Mouse (Mus musculus) neural tube, embryonic 12.5 days (tissue): ENCODE measurements around the gene Mif4gd. TPM values are rescaled to one million over a fixed set of nuclear protein-coding genes. Genes with fewer than 3 reads are reported as not detected.

Source experiments
- ATAC-seq: fragments of 200-750 bp; cut with Nextera tagmentation; 2 replicates; pipeline ENCODE4 v1.8.0; 2017; ENCODE audit warnings: low read depth, mild to moderate bottlenecking, moderate TSS enrichment, moderate library complexity; ENCODE audit not compliant: low FRiP score
- H3K27ac ChIP-seq: fragments of 300-500 bp; sonication (generic); 2 replicates; pipeline ENCODE4 v1.5.1; 2016
- H3K27me3 ChIP-seq: fragments of 300-500 bp; sonication (generic); replicated peaks from 2 replicates; pipeline ENCODE4 v1.6.1; 2016; ENCODE audit warnings: mild to moderate bottlenecking
- H3K36me3 ChIP-seq: fragments of 300-500 bp; sonication (generic); 2 replicates; pipeline ENCODE4 v1.6.1; 2016; ENCODE audit warnings: mild to moderate bottlenecking
- H3K4me1 ChIP-seq: fragments of 300-500 bp; sonication (generic); 2 replicates; pipeline ENCODE4 v1.6.1; 2016
- H3K4me2 ChIP-seq: fragments of 300-500 bp; sonication (generic); replicated peaks from 2 replicates; pipeline ENCODE4 v1.6.1; 2016; ENCODE audit warnings: mild to moderate bottlenecking
- H3K4me3 ChIP-seq: fragments of 300-500 bp; sonication (generic); 2 replicates; pipeline ENCODE4 v1.5.1; 2016
- H3K9ac ChIP-seq: fragments of 300-500 bp; sonication (generic); 2 replicates; pipeline ENCODE4 v1.6.1; 2016; ENCODE audit warnings: mild to moderate bottlenecking
- H3K9me3 ChIP-seq: fragments of 300-500 bp; sonication (generic); 2 replicates; pipeline ENCODE4 v1.6.1; 2016; ENCODE audit warnings: mild to moderate bottlenecking
- WGBS: fragments of 180-500 bp; shearing (Covaris S2); methylation state at CpG from one replicate; pipeline ENCODE4 v1.1.7; 2016; 5-methylcytosine and 5-hydroxymethylcytosine counted together
- polyA plus RNA-seq: library from polyadenylated mRNA; unstranded; fragments of >200 nt; fragmentation: Nextera tagmentation; extraction: Ambion mirVana; gene quantifications from 2 replicates; pipeline ENCODE4 v1.2.1, GENCODE M21; 2016

Gene Mif4gd
- polyA plus RNA-seq, 1 experiment from 2014 or later = 11.6 TPM

GRCm38 (mm10) chr11:115630532-115631504 lies 18.0 kb upstream of the Mif4gd start:
- H3K27me3 ChIP-seq = no peaks in the 10 kb centered on the region
- WGBS = 53% methylated on average over 16 of the region's 16 CpGs
- no peak for ATAC-seq
- no peaks in the 10 kb centered on the region for H3K9me3 ChIP-seq
- H3K4me3 ChIP-seq = no peak overlapping the region
- no peak overlapping the region for H3K4me2 ChIP-seq
- H3K4me1 ChIP-seq = peaks cover 11% of the 10 kb centered on the region; the same call in 1 of the 2 replicates
- H3K27ac ChIP-seq = no peak overlapping the region
- no peak overlapping the region for H3K9ac ChIP-seq
- H3K36me3 ChIP-seq = no peaks in the 10 kb centered on the region

DNA sequence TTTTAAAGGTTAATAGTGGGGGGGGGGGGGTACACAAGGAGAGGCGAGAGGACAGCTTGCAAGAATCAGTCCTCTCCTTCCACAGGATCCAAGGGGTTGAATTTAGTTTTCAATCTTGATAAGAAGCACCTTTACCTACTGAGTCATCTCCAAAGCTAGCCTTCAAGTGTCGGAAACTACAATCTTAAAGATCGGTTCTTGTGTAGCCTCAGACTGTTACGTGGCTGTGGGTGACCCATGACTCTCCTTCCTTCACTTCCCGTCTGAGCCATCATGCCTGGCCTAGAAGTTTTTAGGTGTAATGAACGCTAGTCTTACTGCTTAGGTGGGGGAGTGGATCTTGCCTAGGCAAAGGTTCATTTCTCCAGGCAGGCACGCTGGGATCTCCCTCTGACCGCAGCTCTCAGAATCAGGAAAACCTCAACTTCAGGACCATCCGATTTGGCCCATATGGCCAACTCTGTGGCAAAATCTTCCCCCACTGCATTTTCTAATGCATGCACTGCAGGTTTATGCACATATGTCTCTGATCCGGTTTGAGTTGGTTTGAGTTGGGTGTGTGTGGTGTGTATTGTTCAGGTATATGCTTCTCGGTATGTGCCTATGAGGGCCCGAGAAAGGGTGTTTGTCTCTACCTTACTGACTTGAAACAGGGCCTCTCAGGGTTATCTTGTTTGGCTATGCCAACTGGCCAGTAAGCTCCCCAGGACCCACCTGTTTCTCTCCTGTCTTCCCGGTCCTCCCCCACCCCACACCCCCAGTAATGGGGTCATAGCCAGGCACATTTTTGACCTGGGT lies 17.2 kb upstream of the Mif4gd start:
- no peaks in the 10 kb centered on the region for H3K27me3 ChIP-seq
- H3K9ac ChIP-seq = no peak overlapping the region
- H3K4me2 ChIP-seq = no peak overlapping the region
- no peaks in the 10 kb centered on the region for H3K9me3 ChIP-seq
- H3K36me3 ChIP-seq = no peaks in the 10 kb centered on the region
- peaks cover 11% of the 10 kb centered on the region; the same call in 1 of the 2 replicates for H3K4me1 ChIP-seq
- H3K27ac ChIP-seq = no peak overlapping the region
- 89% methylated on average over 13 of the region's 13 CpGs for WGBS
- no peak for ATAC-seq
- H3K4me3 ChIP-seq = no peak overlapping the region

DNA sequence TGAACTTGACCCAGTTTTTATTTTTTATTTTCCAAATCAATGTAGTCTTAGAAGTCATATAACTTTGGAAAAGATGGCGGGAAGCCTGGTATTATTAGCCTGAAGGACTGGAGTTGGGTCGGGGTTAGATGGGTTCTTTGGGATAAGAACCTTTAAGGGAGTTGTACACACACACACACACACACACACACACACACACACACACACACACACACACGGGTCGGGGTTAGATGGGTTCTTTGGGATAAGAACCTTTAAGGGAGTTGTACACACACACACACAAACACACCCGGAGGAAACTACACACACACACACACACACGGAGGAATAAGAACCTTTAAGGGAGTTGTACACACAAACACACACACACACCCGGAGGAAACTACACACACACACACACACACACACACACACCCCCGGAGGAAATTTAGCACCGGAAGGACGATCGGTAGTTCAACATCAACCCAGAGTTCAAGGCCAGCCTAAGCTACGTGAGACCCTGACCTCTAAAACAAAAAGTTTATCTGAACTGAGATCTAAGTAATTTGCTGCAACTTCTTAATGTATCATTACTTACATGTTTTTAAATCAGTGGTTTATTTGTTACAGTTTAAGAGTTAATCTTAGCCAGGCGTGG lies 15.8 kb upstream of the Mif4gd start:
- 57% methylated on average over 13 of the region's 13 CpGs for WGBS
- no peaks in the 10 kb centered on the region for H3K9me3 ChIP-seq
- peak; percentile 51 for ATAC-seq
- peaks cover 11% of the 10 kb centered on the region; the same call in 1 of the 2 replicates for H3K4me1 ChIP-seq
- H3K36me3 ChIP-seq = no peaks in the 10 kb centered on the region
- H3K4me3 ChIP-seq = peak overlapping the region; percentile 63
- no peak overlapping the region for H3K27ac ChIP-seq
- 0 out of 2 replicates have a peak overlapping the region, but pooled peaks have one; percentile 26 for H3K9ac ChIP-seq
- no peaks in the 10 kb centered on the region for H3K27me3 ChIP-seq
- peak overlapping the region; percentile 84 for H3K4me2 ChIP-seq

- Histone ChIP-seq H3K4me2 (peak within 1 kb of the TSS; percentile 84), H3K4me3 (peak within 1 kb of the TSS; percentile 63), H3K9me3 (no peaks in the 10 kb centered on the region), H3K27ac (no peak within 1 kb of the TSS), H3K9ac (peak within 1 kb of the TSS; percentile 64), H3K4me1 (peaks cover 11% of the 10 kb centered on the region; the same call in 1 of the 2 replicates), H3K36me3 (peaks cover 2% of the 10 kb centered on the region), H3K27me3 (no peaks in the 10 kb centered on the region)
- under 1% methylated on average over 47 of the region's 47 CpGs for WGBS
- ATAC-seq = peak; percentile 99
These were observed 15.1 kb upstream of the Mif4gd start, which contains the start of gene Slc25a19 for GRCm38 (mm10) chr11:115627705-115628464. TSS of gene Slc25a19 (minus strand) at chr11:115628295.

DNA sequence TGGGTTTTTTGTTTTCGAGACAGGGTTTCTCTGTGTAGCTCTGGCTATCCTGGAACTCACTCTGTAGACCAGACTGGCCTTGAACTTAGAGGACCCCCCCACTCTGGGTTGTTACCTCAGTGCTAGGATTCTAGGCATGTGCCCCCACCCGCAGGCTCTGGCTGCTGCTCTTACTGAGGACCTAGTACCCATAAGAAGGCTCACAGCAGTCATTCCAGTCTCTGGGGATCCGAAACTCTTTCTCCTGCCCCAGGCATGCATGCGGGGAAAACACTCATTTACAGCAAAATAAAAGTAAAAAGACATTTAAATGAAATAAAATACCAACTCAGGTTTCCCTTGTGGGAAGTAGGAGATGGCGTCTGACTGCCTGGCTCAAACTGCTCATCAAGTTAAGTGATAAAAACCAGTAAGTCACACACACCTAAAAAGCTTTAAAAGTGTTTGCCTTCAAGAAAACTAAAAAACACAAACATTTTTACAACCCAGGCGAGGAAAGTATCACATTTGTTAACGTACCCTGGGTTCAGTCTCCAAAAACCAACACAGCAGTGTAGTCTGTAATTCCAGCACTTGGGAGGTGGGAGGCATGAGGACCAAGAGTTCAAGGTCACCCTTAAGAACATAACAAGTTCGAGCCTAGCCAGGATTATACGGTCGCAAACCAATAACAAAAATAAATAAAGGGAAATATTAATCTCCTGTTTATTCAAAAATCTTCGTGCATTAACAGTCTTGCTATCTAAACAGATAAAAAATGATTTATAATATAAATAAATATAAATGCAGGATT lies 14.3 kb upstream of the Mif4gd start:
- no peaks in the 10 kb centered on the region for H3K9me3 ChIP-seq
- peak overlapping the region; percentile 64; the same call in 1 of the 2 replicates for H3K9ac ChIP-seq
- ATAC-seq = no peak
- no peak overlapping the region for H3K27ac ChIP-seq
- WGBS = 51% methylated on average over 11 of the region's 11 CpGs
- H3K36me3 ChIP-seq = peaks cover 10% of the 10 kb centered on the region
- H3K4me2 ChIP-seq = peak overlapping the region; percentile 84
- H3K4me3 ChIP-seq = peak overlapping the region; percentile 63
- peaks cover 11% of the 10 kb centered on the region; the same call in 1 of the 2 replicates for H3K4me1 ChIP-seq
- H3K27me3 ChIP-seq = no peaks in the 10 kb centered on the region

- H3K27me3 ChIP-seq = no peaks in the 10 kb centered on the region
- H3K4me3 ChIP-seq = no peak overlapping the region
- no peak overlapping the region for H3K4me2 ChIP-seq
- peaks cover 11% of the 10 kb centered on the region; the same call in 1 of the 2 replicates for H3K4me1 ChIP-seq
- H3K36me3 ChIP-seq = peaks cover 17% of the 10 kb centered on the region
- H3K9ac ChIP-seq = no peak overlapping the region
- H3K9me3 ChIP-seq = no peaks in the 10 kb centered on the region
- no peak for ATAC-seq
- no peak overlapping the region for H3K27ac ChIP-seq
- 84% methylated on average over 9 of the region's 9 CpGs for WGBS
These were observed 13.1 kb upstream of the Mif4gd start for GRCm38 (mm10) chr11:115625877-115626276.

GRCm38 (mm10) chr11:115623487-115624070 lies 10.8 kb upstream of the Mif4gd start:
- H3K9me3 ChIP-seq = no peaks in the 10 kb centered on the region
- ATAC-seq = no peak
- H3K4me3 ChIP-seq = no peak overlapping the region
- H3K9ac ChIP-seq = no peak overlapping the region
- no peaks in the 10 kb centered on the region for H3K27me3 ChIP-seq
- WGBS = 80% methylated on average over 9 of the region's 9 CpGs
- H3K27ac ChIP-seq = no peak overlapping the region
- peaks cover 33% of the 10 kb centered on the region for H3K36me3 ChIP-seq
- H3K4me2 ChIP-seq = no peak overlapping the region
- H3K4me1 ChIP-seq = peaks cover 9% of the 10 kb centered on the region; the same call in 1 of the 2 replicates

- H3K4me2 ChIP-seq = no peak overlapping the region
- no peak for ATAC-seq
- H3K36me3 ChIP-seq = peaks cover 50% of the 10 kb centered on the region
- H3K27ac ChIP-seq = no peak overlapping the region
- no peak overlapping the region for H3K4me3 ChIP-seq
- no peaks in the 10 kb centered on the region for H3K27me3 ChIP-seq
- 96% methylated on average over 7 of the region's 7 CpGs for WGBS
- H3K9ac ChIP-seq = no peak overlapping the region
- no peaks in the 10 kb centered on the region for H3K4me1 ChIP-seq
- no peaks in the 10 kb centered on the region for H3K9me3 ChIP-seq
These were observed 7.2 kb upstream of the Mif4gd start for GRCm38 (mm10) chr11:115619949-115620348.

DNA sequence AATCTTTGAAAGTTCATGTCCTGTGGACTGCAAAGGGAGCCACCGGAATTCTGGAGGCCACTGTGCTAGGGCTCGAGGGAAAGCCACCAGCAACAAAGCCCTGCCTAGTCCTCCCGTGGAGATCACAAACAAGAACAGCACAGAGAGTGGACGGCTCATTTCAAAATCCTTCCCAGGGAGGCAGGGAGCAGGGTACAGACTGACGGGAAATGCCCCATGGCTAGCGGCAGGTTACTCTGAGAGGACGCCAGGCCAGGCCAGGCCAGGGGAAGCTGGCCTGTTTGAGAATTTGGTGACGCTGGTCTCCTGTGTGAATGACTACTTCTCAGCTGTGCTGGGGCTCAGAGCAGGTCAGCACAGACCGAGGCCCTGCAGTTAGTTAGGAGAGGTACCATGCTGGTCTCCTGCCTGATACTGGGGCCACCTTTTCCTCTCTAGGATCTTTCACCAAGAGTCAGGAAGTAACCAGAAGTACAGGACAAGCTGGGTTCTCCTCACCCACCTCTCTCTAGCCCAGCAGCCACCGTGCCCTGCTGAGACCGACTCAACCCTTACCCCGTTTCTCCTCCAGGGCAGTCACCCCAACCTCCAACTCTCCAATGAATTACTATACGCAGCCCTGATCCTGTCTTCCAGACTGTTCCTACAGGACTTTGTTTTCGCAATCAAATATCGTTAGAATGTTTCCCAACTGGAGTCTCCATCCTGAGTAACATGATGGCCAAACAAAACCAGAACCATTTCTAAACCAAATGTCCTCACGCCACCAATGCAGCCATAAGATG lies 6.2 kb upstream of the Mif4gd start:
- no peaks in the 10 kb centered on the region for H3K27me3 ChIP-seq
- 0 out of 2 replicates have a peak overlapping the region, but pooled peaks have one; percentile 35 for H3K9ac ChIP-seq
- 91% methylated on average over 16 of the region's 16 CpGs for WGBS
- ATAC-seq = no peak
- no peaks in the 10 kb centered on the region for H3K4me1 ChIP-seq
- no peak overlapping the region for H3K27ac ChIP-seq
- peaks cover 55% of the 10 kb centered on the region for H3K36me3 ChIP-seq
- H3K9me3 ChIP-seq = no peaks in the 10 kb centered on the region
- H3K4me3 ChIP-seq = no peak overlapping the region
- no peak overlapping the region for H3K4me2 ChIP-seq

GRCm38 (mm10) chr11:115618001-115618400 lies 5.2 kb upstream of the Mif4gd start:
- Histone ChIP-seq H3K9me3 (no peaks in the 10 kb centered on the region), H3K4me3 (no peak overlapping the region), H3K27me3 (no peaks in the 10 kb centered on the region), H3K4me1 (peaks cover 8% of the 10 kb centered on the region), H3K9ac (no peak overlapping the region), H3K36me3 (peaks cover 55% of the 10 kb centered on the region), H3K4me2 (no peak overlapping the region), H3K27ac (no peak overlapping the region)
- ATAC-seq = no peak
- 91% methylated on average over 2 of the region's 2 CpGs for WGBS
